Mouse (Mus musculus) cerebellum, adult 11 months (tissue): Measurements from ENCODE around the gene Phf10.
"Not testable (repeated sequence)": the region's sequence is repeated elsewhere in the genome, so short reads cannot be mapped to it uniquely, and the experiment has no call there.

Source experiments
- DNase-seq: peaks from one replicate; pipeline ENCODE4 v3.0.0; 2022

Gene Phf10

GRCm38 (mm10) chr17:14943009-14943728 is 17.9 kb downstream of the Phf10 start, which contains the start of the genes Wdr27 and 1600012H06Rik:
TSS of gene Wdr27 (minus strand) at chr17:14943158.
TSS of gene 1600012H06Rik (plus strand) at chr17:14943184.
- peak; percentile 97 for DNase-seq

GRCm38 (mm10) chr17:14942181-14942580 is 18.9 kb downstream of the Phf10 start:
- peak; percentile 20 for DNase-seq

GRCm38 (mm10) chr17:14935841-14936605 is 25.1 kb downstream of the Phf10 start:
- no peak for DNase-seq

- not testable (repeated sequence) for DNase-seq
These were observed 25.8 kb downstream of the Phf10 start for GRCm38 (mm10) chr17:14935280-14935679.

GRCm38 (mm10) chr17:14931469-14931868 is 29.6 kb downstream of the Phf10 start:
- DNase-seq: no peak

GRCm38 (mm10) chr17:14930697-14931096 is 30.4 kb downstream of the Phf10 start:
- DNase-seq: no peak

GRCm38 (mm10) chr17:14928631-14929030 is 32.4 kb downstream of the Phf10 start:
- no peak for DNase-seq

GRCm38 (mm10) chr17:14927644-14928218 is 33.3 kb downstream of the Phf10 start:
- DNase-seq: no peak

GRCm38 (mm10) chr17:14921582-14921981 is 39.5 kb downstream of the Phf10 start:
- no peak for DNase-seq

- DNase-seq: no peak
These were observed 43.2 kb downstream of the Phf10 start for GRCm38 (mm10) chr17:14917866-14918265.

- no peak for DNase-seq
These were observed 46.7 kb downstream of the Phf10 start for GRCm38 (mm10) chr17:14914401-14914800.

- no peak for DNase-seq
These were observed 48.1 kb downstream of the Phf10 start for GRCm38 (mm10) chr17:14912981-14913380.

- DNase-seq: no peak
These were observed 48.7 kb downstream of the Phf10 start for GRCm38 (mm10) chr17:14912420-14912819.

- DNase-seq: no peak
These were observed 50.3 kb downstream of the Phf10 start for GRCm38 (mm10) chr17:14910771-14911170.

- no peak for DNase-seq
These were observed 51.7 kb downstream of the Phf10 start for GRCm38 (mm10) chr17:14909331-14909730.

GRCm38 (mm10) chr17:14907136-14907535 is 53.9 kb downstream of the Phf10 start:
- DNase-seq: no peak

- no peak for DNase-seq
These were observed 54.5 kb downstream of the Phf10 start for GRCm38 (mm10) chr17:14906611-14907010.

GRCm38 (mm10) chr17:14904637-14905265 is 56.3 kb downstream of the Phf10 start:
- peak; percentile 22 for DNase-seq

GRCm38 (mm10) chr17:14904206-14904605 is 56.9 kb downstream of the Phf10 start:
- no peak for DNase-seq

GRCm38 (mm10) chr17:14903212-14903611 is 57.9 kb downstream of the Phf10 start:
- DNase-seq: no peak

- no peak for DNase-seq
These were observed 62.1 kb downstream of the Phf10 start for GRCm38 (mm10) chr17:14898972-14899371.

- not testable (repeated sequence) for DNase-seq
These were observed 66.0 kb downstream of the Phf10 start for GRCm38 (mm10) chr17:14895058-14895457.
